8 mouse cellular contexts compared by ENCODE assay signal in the genomic region with DNA sequence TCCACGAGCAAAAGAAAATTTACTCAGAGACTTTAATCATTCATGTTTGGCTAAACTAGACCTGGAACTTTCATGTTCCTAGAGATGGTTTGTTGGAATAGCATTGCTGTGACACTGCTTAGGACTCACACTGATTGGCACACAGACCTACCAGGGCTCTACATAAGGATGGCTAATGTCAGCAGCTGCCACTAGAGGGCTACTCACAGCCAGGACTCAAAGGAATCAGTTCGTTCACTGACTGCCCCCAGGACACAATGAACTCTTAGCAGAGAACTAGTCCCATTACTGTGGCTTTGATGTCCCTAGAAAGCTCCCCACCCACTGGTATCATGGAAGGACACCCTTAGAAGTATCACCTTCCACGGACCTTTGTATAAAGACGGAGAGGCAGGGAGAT.
A peak's percentile ranks its signal among the peaks of the same experiment; 100 is the strongest.
DNase-seq lines count a peak whose midpoint lies in the region; ATAC-seq and TF ChIP-seq lines count a peak whose summit lies in the region.

No protein-coding gene starts in this region.

- ATAC-seq in heart, postnatal 0 days (ENCODE audit: insufficient read depth, low read depth), result peak; percentile 36; the same call in 1 of the 2 replicates
- no peak for ATAC-seq in embryonic facial prominence, embryonic 14.5 days (ENCODE audit: low read depth)
- no peak for ATAC-seq in stomach, postnatal 0 days (ENCODE audit: low FRiP score, low TSS enrichment)
- no peak for ATAC-seq in heart, embryonic 12.5 days (ENCODE audit: insufficient number of reproducible peaks, low FRiP score)

- TF ChIP-seq CTCF in heart, postnatal 0 days (IDR thresholded peaks at IDR 0.05; ENCODE audit: low read depth), result peak; percentile 60
- TF ChIP-seq CTCF in thymus, adult 2 months (IDR thresholded peaks at IDR 0.05; ENCODE audit: borderline replicate concordance, control insufficient read depth, extremely low read depth, insufficient read depth, low read length, poor library complexity), result no peak
- TF ChIP-seq CTCF in stomach, postnatal 0 days (IDR thresholded peaks at IDR 0.05; ENCODE audit: low read depth), result peak; percentile 75

- no peaks in the 10 kb centered on the region for H3K27me3 ChIP-seq in heart, postnatal 0 days (ENCODE audit: control insufficient read depth, insufficient read depth, low read length)
- no peaks in the 10 kb centered on the region for H3K27me3 ChIP-seq in thymus, adult 2 months (ENCODE audit: control insufficient read depth, insufficient read depth, low read length)
- H3K27me3 ChIP-seq in embryonic facial prominence, embryonic 14.5 days (replicated peaks; ENCODE audit: control insufficient read depth, insufficient read depth, low read length), result no peaks in the 10 kb centered on the region
- H3K27me3 ChIP-seq in stomach, postnatal 0 days (ENCODE audit: control insufficient read depth, insufficient read depth, low read length), result no peaks in the 10 kb centered on the region
- H3K27me3 ChIP-seq in heart, embryonic 12.5 days (replicated peaks), result no peaks in the 10 kb centered on the region

- no peaks in the 10 kb centered on the region for H3K4me1 ChIP-seq in heart, postnatal 0 days (ENCODE audit: control insufficient read depth, insufficient read depth)
- no peaks in the 10 kb centered on the region for H3K4me1 ChIP-seq in thymus, adult 2 months (replicated peaks; ENCODE audit: control insufficient read depth, insufficient read depth, low read length)
- no peaks in the 10 kb centered on the region for H3K4me1 ChIP-seq in embryonic facial prominence, embryonic 14.5 days (ENCODE audit: control insufficient read depth, insufficient read depth, low read length)
- H3K4me1 ChIP-seq in stomach, postnatal 0 days (replicated peaks; ENCODE audit: control insufficient read depth, insufficient read depth), result no peaks in the 10 kb centered on the region
- H3K4me1 ChIP-seq in heart, embryonic 12.5 days (replicated peaks), result no peaks in the 10 kb centered on the region

- no peak for TF ChIP-seq POLR2A in thymus, adult 2 months (IDR thresholded peaks at IDR 0.05; ENCODE audit: control insufficient read depth, extremely low read depth, insufficient read depth, low read length, poor library complexity)

- no peaks in the 10 kb centered on the region for H3K36me3 ChIP-seq in heart, postnatal 0 days (replicated peaks; ENCODE audit: control insufficient read depth, insufficient read depth, low read length)
- H3K36me3 ChIP-seq in thymus, adult 2 months (ENCODE audit: control insufficient read depth, insufficient read depth, low read length), result no peaks in the 10 kb centered on the region
- H3K36me3 ChIP-seq in embryonic facial prominence, embryonic 14.5 days (ENCODE audit: control insufficient read depth, insufficient read depth, low read length), result no peaks in the 10 kb centered on the region
- no peaks in the 10 kb centered on the region for H3K36me3 ChIP-seq in stomach, postnatal 0 days (ENCODE audit: control insufficient read depth, insufficient read depth, low read length)
- H3K36me3 ChIP-seq in heart, embryonic 12.5 days, result no peaks in the 10 kb centered on the region

- no peak overlapping the region for H3K27ac ChIP-seq in heart, postnatal 0 days (ENCODE audit: low read depth)
- no peak overlapping the region for H3K27ac ChIP-seq in thymus, adult 2 months (ENCODE audit: control insufficient read depth, insufficient read depth, low read length)
- no peak overlapping the region for H3K27ac ChIP-seq in embryonic facial prominence, embryonic 14.5 days (replicated peaks; ENCODE audit: low read depth, low read length)
- H3K27ac ChIP-seq in stomach, postnatal 0 days (replicated peaks), result no peak overlapping the region
- H3K27ac ChIP-seq in heart, embryonic 12.5 days (ENCODE audit: poor library complexity, severe bottlenecking), result no peak overlapping the region

- no peak overlapping the region for H3K4me3 ChIP-seq in heart, postnatal 0 days (ENCODE audit: low read depth, low read length)
- H3K4me3 ChIP-seq in thymus, adult 2 months (ENCODE audit: control insufficient read depth, insufficient read depth, low read length), result no peak overlapping the region
- H3K4me3 ChIP-seq in embryonic facial prominence, embryonic 14.5 days (ENCODE audit: low read depth, low read length), result no peak overlapping the region
- no peak overlapping the region for H3K4me3 ChIP-seq in stomach, postnatal 0 days (ENCODE audit: low read depth, low read length)
- no peak overlapping the region for H3K4me3 ChIP-seq in heart, embryonic 12.5 days

- H3K4me2 ChIP-seq in heart, postnatal 0 days (ENCODE audit: low read depth, low read length), result no peak overlapping the region
- no peak overlapping the region for H3K4me2 ChIP-seq in embryonic facial prominence, embryonic 14.5 days (ENCODE audit: low read depth, low read length)
- no peak overlapping the region for H3K4me2 ChIP-seq in stomach, postnatal 0 days (replicated peaks; ENCODE audit: low read depth)
- no peak overlapping the region for H3K4me2 ChIP-seq in heart, embryonic 12.5 days

- DNase-seq in heart, postnatal 0 days (ENCODE audit: low spot score), result peak; percentile 43
- no peak for DNase-seq in heart, postnatal 14 days
- DNase-seq in thymus, adult 2 months, result peak; percentile 18
- DNase-seq in thymus, adult 18-20 months, result no peak
- peak; percentile 36 for DNase-seq in embryonic facial prominence, embryonic 14.5 days (ENCODE audit: low spot score)
- peak; percentile 26 for DNase-seq in stomach, postnatal 0 days (ENCODE audit: low spot score)
- DNase-seq in layer of hippocampus, postnatal 14 days (ENCODE audit: low spot score in 2 of 2), result no peak

- intact Hi-C loops in heart, postnatal 14 days (cut with DNase I), result loop anchor here (10.0 kb wide), 1 partner anchor 287 kb away; a partner anchor contains a TSS

- 36% methylated on average over 4 of the region's 4 CpGs for WGBS in heart, postnatal 0 days
- WGBS in thymus, adult 2 months, result 51% methylated on average over 4 of the region's 4 CpGs
- WGBS in embryonic facial prominence, embryonic 14.5 days, result 25% methylated on average over 4 of the region's 4 CpGs
- WGBS in stomach, postnatal 0 days, result 30% methylated on average over 4 of the region's 4 CpGs
- 25% methylated on average over 4 of the region's 4 CpGs for WGBS in heart, embryonic 12.5 days

- H3K9me3 ChIP-seq in heart, postnatal 0 days (replicated peaks; ENCODE audit: control insufficient read depth, low read length), result no peaks in the 10 kb centered on the region
- H3K9me3 ChIP-seq in embryonic facial prominence, embryonic 14.5 days (ENCODE audit: control insufficient read depth, low read length), result no peaks in the 10 kb centered on the region
- no peaks in the 10 kb centered on the region for H3K9me3 ChIP-seq in stomach, postnatal 0 days (ENCODE audit: control insufficient read depth, low read length)
- no peaks in the 10 kb centered on the region for H3K9me3 ChIP-seq in heart, embryonic 12.5 days (replicated peaks)

- H3K9ac ChIP-seq in heart, postnatal 0 days (replicated peaks; ENCODE audit: low read depth, low read length), result no peak overlapping the region
- no peak overlapping the region for H3K9ac ChIP-seq in embryonic facial prominence, embryonic 14.5 days (ENCODE audit: low read depth, low read length)
- no peak overlapping the region for H3K9ac ChIP-seq in stomach, postnatal 0 days (ENCODE audit: low read length)
- H3K9ac ChIP-seq in heart, embryonic 12.5 days, result no peak overlapping the region

- TF ChIP-seq EP300 in heart, postnatal 0 days (IDR thresholded peaks at IDR 0.05; ENCODE audit: low read depth), result no peak
- no peak for TF ChIP-seq EP300 in stomach, postnatal 0 days (optimal IDR thresholded peaks at IDR 0.05)

Comparison
In these comparisons a context has a peak if more than half of its experiments do, and no peak if none do; other contexts are left out.
1. DNase-seq: peak in heart, postnatal 0 days (single experiment), thymus, adult 2 months (single experiment), embryonic facial prominence, embryonic 14.5 days (single experiment) and stomach, postnatal 0 days (single experiment); none in heart, postnatal 14 days (0 of 2), thymus, adult 18-20 months (0 of 2) and layer of hippocampus, postnatal 14 days (0 of 2).